Mouse (Mus musculus): Measurements from ENCODE around the gene Kcnk1. TPM values are rescaled to one million over a fixed set of nuclear protein-coding genes. Genes with fewer than 3 reads are reported as not detected.

The Kcnk1 gene
- polyA plus RNA-seq, 1 experiment from 2014 or later, result 62.4 TPM

DNA sequence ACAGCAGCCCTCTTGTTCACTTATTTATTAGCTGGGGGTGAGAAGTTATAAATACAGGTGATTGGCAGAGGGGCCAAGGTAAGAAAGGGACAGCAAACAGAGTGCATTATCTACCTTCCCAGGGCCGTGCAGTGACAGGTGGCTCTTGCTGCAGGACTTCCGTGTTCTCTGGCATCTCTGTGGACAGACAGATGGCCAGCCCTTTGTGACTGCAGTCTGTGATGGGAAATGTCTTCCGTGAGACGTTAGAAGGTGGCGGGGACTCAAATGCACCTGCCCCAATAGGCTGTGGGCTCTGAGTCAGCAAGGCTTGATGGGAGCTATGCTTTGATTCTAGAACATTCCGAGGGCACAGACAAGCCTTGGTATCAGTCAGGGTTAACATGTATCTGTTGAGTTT, 17.4 kb downstream of the Kcnk1 start:
- ChIA-PET CTCF (interaction anchor here (0.6 to 1.1 kb wide), 2 partner anchors 20 to 23 kb away, joined by 3 read pairs; no protein-coding TSS in a partner anchor), POLR2A (no interaction called here)
- H3K27me3 ChIP-seq, result no peaks in the 10 kb centered on the region
- no peak for ATAC-seq
- TF ChIP-seq CTCF (IDR thresholded peaks at IDR 0.05), result no peak
- DNase-seq (ENCODE audit: low read depth, low spot score), result no peak
- in situ Hi-C loops (cut with MboI; ENCODE audit: low pct_unique_long_range_greater_than_20kb), result no loop called here

DNA sequence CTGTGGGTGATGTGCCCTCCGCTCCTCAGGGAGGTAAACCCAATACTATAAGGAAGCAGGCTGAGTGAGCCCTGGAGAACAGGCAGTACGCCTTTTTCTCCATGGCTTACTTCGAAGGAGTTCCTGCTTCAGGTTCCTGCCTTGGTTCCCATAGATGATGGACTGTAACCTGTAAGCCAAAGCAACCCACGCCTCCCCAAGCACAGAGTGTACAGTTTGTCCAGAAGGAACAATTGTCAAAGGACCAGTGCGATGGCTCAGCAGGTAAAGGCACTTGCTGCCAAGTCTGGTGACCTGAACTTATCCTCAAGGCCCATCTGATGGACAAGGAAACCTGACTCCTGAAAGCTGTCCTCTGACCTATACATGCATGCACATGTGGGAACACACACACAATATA, 18.7 kb downstream of the Kcnk1 start:
- no peak for DNase-seq (ENCODE audit: low read depth, low spot score)
- no peaks in the 10 kb centered on the region for H3K27me3 ChIP-seq
- ChIA-PET POLR2A (interaction anchor here (0.5 kb wide), 1 partner anchor 14 kb away, joined by 3 read pairs; no protein-coding TSS in a partner anchor), CTCF (no interaction called here)
- in situ Hi-C loops (cut with MboI; ENCODE audit: low pct_unique_long_range_greater_than_20kb), result no loop called here
- TF ChIP-seq CTCF (IDR thresholded peaks at IDR 0.05), result no peak
- no peak for ATAC-seq

DNA sequence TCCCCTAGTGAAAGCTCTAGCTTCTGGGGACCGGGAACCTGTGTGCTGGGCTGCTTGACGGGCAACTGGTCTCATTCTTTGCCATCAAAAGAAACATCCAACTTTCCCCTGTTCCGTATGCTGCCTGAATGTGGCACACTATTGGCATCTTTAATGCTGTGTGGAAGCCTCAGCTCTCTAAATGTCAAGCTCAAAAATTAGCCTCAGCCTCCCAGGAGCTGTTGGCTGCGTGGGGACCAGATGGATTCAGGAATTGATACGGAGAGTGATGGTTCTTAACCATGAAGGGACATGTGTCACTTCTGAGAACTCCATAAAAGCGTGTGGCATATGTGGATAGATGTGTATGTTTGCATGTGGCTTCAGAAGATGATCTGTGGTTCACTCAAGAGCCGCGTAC, 27.0 kb downstream of the Kcnk1 start:
- TF ChIP-seq CTCF (IDR thresholded peaks at IDR 0.05), result no peak

DNA sequence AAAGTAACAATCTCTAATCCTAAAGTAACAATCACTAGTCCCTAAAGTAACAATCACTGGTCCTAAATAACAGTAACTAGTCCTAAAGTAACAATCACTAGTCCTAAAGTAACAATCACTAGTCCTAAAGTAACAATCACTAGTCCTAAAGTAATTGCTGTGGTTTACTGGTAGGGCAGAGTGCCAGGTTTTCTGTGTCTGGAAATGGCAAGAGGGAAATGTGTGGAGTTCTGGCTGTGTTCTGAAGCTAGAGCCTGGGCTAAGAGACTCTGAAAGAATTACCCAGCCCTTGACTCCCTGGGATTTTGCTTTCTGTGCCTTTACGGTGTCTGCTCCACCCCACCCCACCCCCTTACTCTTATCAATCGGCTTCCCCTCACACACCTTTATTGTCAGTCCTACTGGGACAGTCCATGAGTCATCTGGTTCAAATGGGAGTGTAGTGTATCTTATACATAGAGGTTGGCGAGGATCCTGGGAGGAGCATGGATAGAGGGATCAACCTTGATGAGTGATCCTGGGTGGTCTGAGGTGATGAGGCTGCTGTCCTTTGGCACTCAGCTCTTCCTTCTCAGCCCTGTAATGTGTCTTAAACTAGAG, 28.8 kb downstream of the Kcnk1 start:
- no peaks in the 10 kb centered on the region for H3K27me3 ChIP-seq
- TF ChIP-seq CTCF (IDR thresholded peaks at IDR 0.05), result no peak
- ChIA-PET POLR2A (no interaction called here), CTCF (no interaction called here)
- in situ Hi-C loops (cut with MboI; ENCODE audit: low pct_unique_long_range_greater_than_20kb), result no loop called here
- ATAC-seq (no peak), DNase-seq (ENCODE audit: low read depth, low spot score) (no peak)

More for the DNA sequence above, 27.0 kb downstream of the Kcnk1 start:
- no peaks in the 10 kb centered on the region for H3K27me3 ChIP-seq
- POLR2A ChIA-PET, result no interaction called here
- DNase-seq (ENCODE audit: low read depth, low spot score) (no peak), ATAC-seq (no peak)
- in situ Hi-C loops (cut with MboI; ENCODE audit: low pct_unique_long_range_greater_than_20kb), result no loop called here
- CTCF ChIA-PET, result no interaction called here

DNA sequence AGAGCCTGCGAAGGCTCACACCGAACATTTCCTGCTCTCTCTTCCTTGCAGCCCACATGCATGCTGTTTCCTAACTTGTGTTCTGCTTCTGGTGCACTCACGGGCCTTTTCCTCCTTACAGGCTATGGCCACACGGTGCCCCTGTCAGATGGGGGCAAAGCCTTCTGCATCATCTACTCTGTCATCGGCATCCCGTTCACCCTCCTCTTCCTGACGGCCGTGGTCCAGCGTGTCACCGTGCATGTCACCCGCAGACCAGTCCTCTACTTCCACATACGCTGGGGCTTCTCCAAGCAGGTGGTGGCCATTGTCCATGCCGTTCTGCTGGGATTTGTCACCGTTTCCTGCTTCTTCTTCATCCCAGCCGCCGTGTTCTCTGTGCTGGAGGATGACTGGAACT, 29.9 kb downstream of the Kcnk1 start:
- in situ Hi-C loops (cut with MboI; ENCODE audit: low pct_unique_long_range_greater_than_20kb), result no loop called here
- H3K27me3 ChIP-seq, result no peaks in the 10 kb centered on the region
- ChIA-PET CTCF (interaction anchor here (1.7 kb wide), 1 partner anchor 18 kb away, joined by 3 read pairs; no protein-coding TSS in a partner anchor), POLR2A (interaction anchor here (0.9 to 1.7 kb wide), 2 partner anchors 30 to 39 kb away, joined by 3 to 6 read pairs; partner anchors contain the start of gene Kcnk1)
- no peak for ATAC-seq
- no peak for TF ChIP-seq CTCF (IDR thresholded peaks at IDR 0.05)
- no peak for DNase-seq (ENCODE audit: low read depth, low spot score)

DNA sequence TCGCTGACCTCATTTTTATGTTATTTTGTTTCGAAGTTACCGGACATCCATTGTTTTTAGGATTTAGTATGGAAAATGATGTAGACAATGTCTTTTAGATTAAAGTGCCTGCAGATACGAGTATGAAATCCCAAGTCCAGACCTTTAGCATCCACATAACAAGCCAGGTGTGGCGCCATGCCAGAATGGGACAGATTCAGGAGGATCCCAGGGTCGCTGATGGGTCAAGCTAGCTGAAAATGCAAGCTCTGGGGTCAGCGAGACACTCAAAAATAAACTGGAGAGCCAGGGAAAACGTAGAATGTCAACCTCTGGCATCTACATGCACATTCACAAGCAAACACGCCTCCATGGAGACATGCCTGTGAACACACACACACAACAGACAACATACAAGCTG, 31.2 kb downstream of the Kcnk1 start:
- ATAC-seq, result no peak
- POLR2A ChIA-PET, result interaction anchor here (1.7 kb wide), 1 partner anchor 31 kb away, joined by 6 read pairs; the partner anchor contains the start of gene Kcnk1
- CTCF ChIA-PET, result interaction anchor here (0.9 to 1.7 kb wide), 2 partner anchors 20 to 76 kb away, joined by 3 read pairs; no protein-coding TSS in a partner anchor
- TF ChIP-seq CTCF (IDR thresholded peaks at IDR 0.05), result no peak
- H3K27me3 ChIP-seq, result no peaks in the 10 kb centered on the region
- no peak for DNase-seq (ENCODE audit: low read depth, low spot score)
- in situ Hi-C loops (cut with MboI; ENCODE audit: low pct_unique_long_range_greater_than_20kb), result no loop called here

DNA sequence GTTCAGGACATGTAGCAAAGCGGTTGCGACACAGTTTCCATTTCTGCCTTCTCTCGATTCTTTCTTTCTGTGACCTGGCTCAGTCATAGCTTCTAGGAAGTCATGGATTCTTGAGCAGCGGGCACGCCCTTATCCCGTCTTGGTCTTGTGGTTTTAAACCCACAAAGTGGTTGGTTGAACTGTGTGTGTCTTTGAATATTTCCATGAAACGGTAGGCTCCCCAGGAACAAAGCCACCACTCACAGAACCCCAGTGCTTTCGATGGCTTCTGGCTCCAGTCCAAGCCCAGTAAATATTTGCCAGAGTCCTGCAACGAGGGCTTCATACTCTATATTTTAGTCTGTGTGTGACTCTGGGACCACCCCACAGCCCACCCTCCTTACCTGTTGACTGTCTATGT, 31.6 kb downstream of the Kcnk1 start:
- in situ Hi-C loops (cut with MboI; ENCODE audit: low pct_unique_long_range_greater_than_20kb), result no loop called here
- POLR2A ChIA-PET, result interaction anchor here (1.2 kb wide), 1 partner anchor 31 kb away, joined by 4 read pairs; no protein-coding TSS in a partner anchor
- no peaks in the 10 kb centered on the region for H3K27me3 ChIP-seq
- DNase-seq (ENCODE audit: low read depth, low spot score), result peak; percentile 89
- no peak for TF ChIP-seq CTCF (IDR thresholded peaks at IDR 0.05)
- ATAC-seq, result peak; percentile 91
- CTCF ChIA-PET, result interaction anchor here (0.9 to 2.0 kb wide), 3 partner anchors 16 to 76 kb away, joined by 3 to 4 read pairs (median 3); no protein-coding TSS in a partner anchor

DNA sequence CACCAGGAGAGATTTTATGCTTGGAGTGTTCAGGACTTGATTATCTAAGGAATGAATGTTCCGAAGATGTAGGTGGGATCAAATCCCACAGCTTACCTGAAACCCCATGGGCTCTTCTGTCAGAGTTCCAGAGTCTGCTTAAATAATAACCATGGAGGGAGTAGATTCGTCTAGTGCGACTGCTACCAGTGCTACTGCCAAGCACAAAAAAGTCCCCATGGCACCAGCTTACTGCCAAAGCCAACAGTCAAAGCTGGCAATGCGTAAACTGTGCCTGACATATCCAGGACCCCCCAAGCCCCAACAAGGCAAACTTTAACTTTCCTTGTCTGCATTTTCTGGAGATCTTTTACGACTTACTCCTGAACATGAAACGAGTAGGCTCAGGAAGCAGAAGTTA, 32.5 kb downstream of the Kcnk1 start:
- TF ChIP-seq CTCF (IDR thresholded peaks at IDR 0.05), result no peak
- ChIA-PET CTCF (interaction anchor here (1.1 to 2.0 kb wide), 2 partner anchors 17 to 32 kb away, joined by 4 read pairs; no protein-coding TSS in a partner anchor), POLR2A (interaction anchor here (0.6 to 1.2 kb wide), 2 partner anchors 14 to 32 kb away, joined by 3 to 4 read pairs; no protein-coding TSS in a partner anchor)
- no peak for ATAC-seq
- H3K27me3 ChIP-seq, result no peaks in the 10 kb centered on the region
- no peak for DNase-seq (ENCODE audit: low read depth, low spot score)
- in situ Hi-C loops (cut with MboI; ENCODE audit: low pct_unique_long_range_greater_than_20kb), result no loop called here

DNA sequence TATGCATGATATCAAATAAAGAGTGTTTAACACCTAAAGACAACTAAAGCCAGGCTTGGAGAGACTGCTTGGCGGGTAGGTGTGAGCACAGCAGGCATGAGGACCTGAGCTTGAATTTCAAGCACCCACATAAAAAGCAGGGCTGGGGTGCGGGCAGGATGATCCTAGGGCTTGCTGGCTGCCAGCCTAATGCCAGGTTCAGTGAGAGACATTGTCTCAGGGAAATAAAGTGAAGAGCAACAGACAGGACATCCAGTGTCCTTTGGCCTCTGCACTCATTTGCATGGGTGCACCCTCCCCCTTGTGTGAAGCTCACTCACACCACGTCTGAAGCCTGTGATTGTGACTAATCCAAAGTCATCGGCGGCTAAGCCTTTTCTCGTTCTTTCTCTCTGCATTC, 34.0 kb downstream of the Kcnk1 start:
- in situ Hi-C loops (cut with MboI; ENCODE audit: low pct_unique_long_range_greater_than_20kb), result no loop called here
- no peak for ATAC-seq
- no peak for TF ChIP-seq CTCF (IDR thresholded peaks at IDR 0.05)
- ChIA-PET CTCF (no interaction called here), POLR2A (no interaction called here)
- no peak for DNase-seq (ENCODE audit: low read depth, low spot score)
- no peaks in the 10 kb centered on the region for H3K27me3 ChIP-seq

DNA sequence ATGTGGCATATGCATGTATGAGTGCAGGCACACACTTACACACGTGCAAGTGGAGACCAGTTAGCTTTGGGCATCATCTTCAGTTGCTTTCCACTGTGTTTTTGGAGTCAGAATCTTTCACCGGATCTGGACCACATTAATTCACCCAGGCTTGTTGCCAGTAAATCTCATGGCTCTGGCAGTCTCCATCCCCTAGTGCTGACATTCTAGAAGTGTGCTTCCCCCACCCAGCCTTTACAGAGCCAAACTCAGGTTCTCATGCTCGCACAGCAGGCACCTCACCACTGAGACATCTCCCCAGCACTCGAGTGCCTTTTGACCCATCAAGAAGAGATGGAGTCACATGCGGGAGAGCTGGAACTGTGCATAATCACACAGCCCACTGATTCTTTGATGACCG, 37.8 kb downstream of the Kcnk1 start:
- no peaks in the 10 kb centered on the region for H3K27me3 ChIP-seq
- TF ChIP-seq CTCF (IDR thresholded peaks at IDR 0.05), result no peak
- DNase-seq (ENCODE audit: low read depth, low spot score) (no peak), ATAC-seq (no peak)
- POLR2A ChIA-PET, result no interaction called here
- CTCF ChIA-PET, result interaction anchor here (1.2 kb wide), 1 partner anchor 21 kb away, joined by 3 read pairs; no protein-coding TSS in a partner anchor
- in situ Hi-C loops (cut with MboI; ENCODE audit: low pct_unique_long_range_greater_than_20kb), result no loop called here

DNA sequence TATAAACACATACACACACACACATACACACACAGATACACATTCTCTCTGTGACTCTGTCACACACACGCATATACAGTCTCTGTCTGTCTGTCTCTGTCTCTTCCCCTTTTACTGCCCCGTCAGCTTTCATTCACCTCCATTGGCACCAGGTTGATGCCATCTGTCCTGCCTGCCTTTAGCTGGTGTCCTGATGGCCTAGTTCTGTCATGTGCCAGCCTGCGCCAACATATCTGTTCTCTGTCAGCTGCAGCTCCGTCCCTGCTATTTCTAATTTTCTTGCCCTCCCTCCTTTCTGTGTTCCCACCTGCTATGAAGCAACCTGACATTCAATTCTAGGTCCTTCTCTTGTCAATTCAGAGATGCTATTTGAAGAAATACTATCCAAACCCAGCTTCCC, 40.1 kb downstream of the Kcnk1 start:
- in situ Hi-C loops (cut with MboI; ENCODE audit: low pct_unique_long_range_greater_than_20kb), result no loop called here
- no peak for DNase-seq (ENCODE audit: low read depth, low spot score)
- H3K27me3 ChIP-seq, result no peaks in the 10 kb centered on the region
- no peak for ATAC-seq
- TF ChIP-seq CTCF (IDR thresholded peaks at IDR 0.05), result no peak
- POLR2A ChIA-PET, result no interaction called here
- CTCF ChIA-PET, result interaction anchor here (1.0 to 1.7 kb wide), 3 partner anchors 12 to 29 kb away, joined by 3 to 4 read pairs (median 3); no protein-coding TSS in a partner anchor
